Mouse (Mus musculus) liver, embryonic 14.5 days (tissue): ENCODE measurements at regions not wholly inside any gene's neighbourhood (a gene's known extent, or its start where the extent isn't known, plus 50 kb on each side); places are given as distances from the start of the nearest gene placed in this dataset.

Experiments
- CTCF ChIP-seq: IDR thresholded peaks from 2 replicates; pipeline ENCODE4 v1.5.1; 2016; ENCODE audit warnings: antibody characterized with exemption, low read depth, control low read depth
- EP300 ChIP-seq: IDR thresholded peaks from 2 replicates; pipeline ENCODE4 v1.6.1; 2016; ENCODE audit warnings: antibody characterized with exemption, low read depth

DNA sequence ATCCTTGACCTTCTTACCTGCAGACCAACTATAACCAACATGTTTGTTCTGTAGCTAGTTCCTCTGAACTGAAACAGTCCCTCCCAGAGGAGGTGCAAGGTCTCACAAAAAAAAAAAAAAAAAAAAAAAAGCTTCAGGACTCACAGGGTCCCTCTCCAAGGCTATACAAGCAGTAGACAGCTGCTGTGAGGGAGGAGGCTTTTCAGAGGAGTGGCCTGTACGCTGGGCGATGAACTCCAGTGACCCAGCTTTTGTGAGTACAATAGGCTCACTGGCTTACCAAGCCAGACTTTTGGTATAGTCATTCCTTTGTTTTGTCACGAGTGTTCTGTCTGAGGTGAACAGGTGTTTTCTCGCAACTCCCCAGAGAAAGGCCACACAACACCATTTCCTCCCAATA is 85.8 kb upstream of the Ywhaq start:
- TF ChIP-seq EP300 (no peak), CTCF (no peak)
